Mouse (Mus musculus) midbrain, embryonic 16.5 days (tissue): ENCODE results near the gene Tppp3. TPM values are rescaled to one million over a fixed set of nuclear protein-coding genes. Genes with fewer than 3 reads are reported as not detected.
A peak's percentile ranks its signal among the peaks of the same experiment; 100 is the strongest.

Experiments used
- ATAC-seq: fragments of 200-750 bp; cut with Nextera tagmentation; 2 replicates; pipeline ENCODE4 v1.8.0; 2017; ENCODE audit warnings: moderate TSS enrichment
- H3K27ac ChIP-seq: fragments of 300-500 bp; sonication (generic); 2 replicates; pipeline ENCODE4 v1.5.1; 2014; ENCODE audit warnings: mild to moderate bottlenecking, low read length, mixed read lengths
- H3K27me3 ChIP-seq: fragments of 300-500 bp; sonication (generic); 2 replicates; pipeline ENCODE4 v1.6.1; 2014; ENCODE audit warnings: low read depth, low read length, mixed read lengths; ENCODE audit not compliant: control insufficient read depth, insufficient read depth
- H3K36me3 ChIP-seq: fragments of 300-500 bp; sonication (generic); 2 replicates; pipeline ENCODE4 v1.6.1; 2014; ENCODE audit warnings: mild to moderate bottlenecking, low read length, moderate library complexity, mixed read lengths; ENCODE audit not compliant: control insufficient read depth, insufficient read depth
- H3K4me1 ChIP-seq: fragments of 300-500 bp; sonication (generic); 2 replicates; pipeline ENCODE4 v1.6.1; 2014; ENCODE audit warnings: mild to moderate bottlenecking, low read length, mixed read lengths; ENCODE audit not compliant: control insufficient read depth, insufficient read depth
- H3K4me2 ChIP-seq: fragments of 300-500 bp; sonication (generic); 2 replicates; pipeline ENCODE4 v1.6.1; 2014; ENCODE audit warnings: mild to moderate bottlenecking, low read length, mixed read lengths
- H3K4me3 ChIP-seq: fragments of 300-500 bp; sonication (generic); 2 replicates; pipeline ENCODE4 v1.5.1; 2014; ENCODE audit warnings: low read depth, mild to moderate bottlenecking, low read length, moderate library complexity, mixed read lengths
- H3K9ac ChIP-seq: fragments of 300-500 bp; sonication (generic); 2 replicates; pipeline ENCODE4 v1.6.1; 2014; ENCODE audit warnings: low read depth, low read length, mixed read lengths
- H3K9me3 ChIP-seq: fragments of 300-500 bp; sonication (generic); replicated peaks from 2 replicates; pipeline ENCODE4 v1.6.1; 2014; ENCODE audit warnings: mild to moderate bottlenecking, low read length, mixed read lengths; ENCODE audit not compliant: control insufficient read depth, poor library complexity, severe bottlenecking
- WGBS: fragments of 180-500 bp; shearing (Covaris S2); extraction: QIAGEN DNeasy Blood & Tissue Kit; methylation state at CpG from one replicate; pipeline ENCODE4 v1.1.7; 2014; 5-methylcytosine and 5-hydroxymethylcytosine counted together
- polyA plus RNA-seq: library from polyadenylated mRNA; unstranded; fragments of >200 nt; fragmentation: Nextera tagmentation; extraction: Ambion mirVana; gene quantifications from 2 replicates; pipeline ENCODE4 v1.2.1, GENCODE M21; 2015

Tppp3 gene
- polyA plus RNA-seq, 1 experiment from 2014 or later: 159 TPM

GRCm38 (mm10) chr8:105472414-105472932 lies 1.1 kb upstream of the Tppp3 start:
- no peak overlapping the region for H3K4me3 ChIP-seq
- no peak overlapping the region for H3K4me2 ChIP-seq
- H3K27me3 ChIP-seq: no peaks in the 10 kb centered on the region
- no peaks in the 10 kb centered on the region for H3K9me3 ChIP-seq
- no peak overlapping the region for H3K9ac ChIP-seq
- H3K27ac ChIP-seq: no peak overlapping the region
- 29% methylated on average over 23 of the region's 23 CpGs for WGBS
- ATAC-seq: no peak
- H3K4me1 ChIP-seq: peaks cover 41% of the 10 kb centered on the region
- peaks cover 4% of the 10 kb centered on the region; the same call in 1 of the 2 replicates for H3K36me3 ChIP-seq

- Histone ChIP-seq H3K4me2 (peak overlapping the region; percentile 80), H3K27ac (peak overlapping the region; percentile 68), H3K4me1 (peaks cover 41% of the 10 kb centered on the region), H3K27me3 (no peaks in the 10 kb centered on the region), H3K36me3 (peaks cover 9% of the 10 kb centered on the region; the same call in 1 of the 2 replicates), H3K4me3 (peak overlapping the region; percentile 50), H3K9ac (peak overlapping the region; percentile 70), H3K9me3 (no peaks in the 10 kb centered on the region)
- no peak for ATAC-seq
- WGBS: 21% methylated on average over 11 of the region's 11 CpGs
Observed at GRCm38 (mm10) chr8:105470681-105471313, 529 bp downstream of the Tppp3 start.

- Histone ChIP-seq H3K27ac (peak overlapping the region; percentile 68), H3K4me2 (peak overlapping the region; percentile 80), H3K27me3 (no peaks in the 10 kb centered on the region), H3K4me1 (peaks cover 40% of the 10 kb centered on the region), H3K4me3 (peak overlapping the region; percentile 50), H3K36me3 (peaks cover 9% of the 10 kb centered on the region; the same call in 1 of the 2 replicates), H3K9ac (peak overlapping the region; percentile 70; the same call in 1 of the 2 replicates), H3K9me3 (no peaks in the 10 kb centered on the region)
- no peak for ATAC-seq
- 78% methylated on average over 5 of the region's 5 CpGs for WGBS
Observed at GRCm38 (mm10) chr8:105470262-105470661, 1.1 kb downstream of the Tppp3 start.

GRCm38 (mm10) chr8:105469816-105470215 lies 1.5 kb downstream of the Tppp3 start:
- 86% methylated on average over 5 of the region's 5 CpGs for WGBS
- peaks cover 9% of the 10 kb centered on the region; the same call in 1 of the 2 replicates for H3K36me3 ChIP-seq
- H3K4me3 ChIP-seq: peak overlapping the region; percentile 50
- H3K4me2 ChIP-seq: peak overlapping the region; percentile 80
- H3K4me1 ChIP-seq: peaks cover 37% of the 10 kb centered on the region
- H3K27me3 ChIP-seq: no peaks in the 10 kb centered on the region
- H3K27ac ChIP-seq: peak overlapping the region; percentile 44; the same call in 1 of the 2 replicates
- no peaks in the 10 kb centered on the region for H3K9me3 ChIP-seq
- ATAC-seq: no peak
- peak overlapping the region; percentile 70; the same call in 1 of the 2 replicates for H3K9ac ChIP-seq

GRCm38 (mm10) chr8:105469041-105469695 lies 2.2 kb downstream of the Tppp3 start:
- peak overlapping the region; percentile 50; the same call in 1 of the 2 replicates for H3K4me3 ChIP-seq
- peaks cover 9% of the 10 kb centered on the region; the same call in 1 of the 2 replicates for H3K36me3 ChIP-seq
- H3K4me1 ChIP-seq: peaks cover 30% of the 10 kb centered on the region
- peak overlapping the region; percentile 80 for H3K4me2 ChIP-seq
- ATAC-seq: peak; percentile 19
- H3K9me3 ChIP-seq: no peaks in the 10 kb centered on the region
- 21% methylated on average over 6 of the region's 6 CpGs for WGBS
- peak overlapping the region; percentile 44 for H3K27ac ChIP-seq
- peak overlapping the region; percentile 70; the same call in 1 of the 2 replicates for H3K9ac ChIP-seq
- no peaks in the 10 kb centered on the region for H3K27me3 ChIP-seq

- no peaks in the 10 kb centered on the region for H3K9me3 ChIP-seq
- H3K9ac ChIP-seq: no peak overlapping the region
- 91% methylated on average over 27 of the region's 27 CpGs for WGBS
- H3K4me3 ChIP-seq: no peak overlapping the region
- peaks cover 25% of the 10 kb centered on the region for H3K4me1 ChIP-seq
- peaks cover 9% of the 10 kb centered on the region; the same call in 1 of the 2 replicates for H3K36me3 ChIP-seq
- no peak overlapping the region for H3K27ac ChIP-seq
- H3K4me2 ChIP-seq: no peak overlapping the region
- no peak for ATAC-seq
- H3K27me3 ChIP-seq: no peaks in the 10 kb centered on the region
Observed at GRCm38 (mm10) chr8:105468002-105468720, 3.2 kb downstream of the Tppp3 start.

GRCm38 (mm10) chr8:105467396-105467985 lies 3.8 kb downstream of the Tppp3 start:
- no peak for ATAC-seq

GRCm38 (mm10) chr8:105466700-105467291 lies 4.5 kb downstream of the Tppp3 start:
- no peak for ATAC-seq
- Histone ChIP-seq H3K4me2 (no peak overlapping the region), H3K9me3 (no peaks in the 10 kb centered on the region), H3K9ac (no peak overlapping the region), H3K27ac (peak overlapping the region; percentile 23), H3K36me3 (peaks cover 9% of the 10 kb centered on the region; the same call in 1 of the 2 replicates), H3K4me1 (peaks cover 25% of the 10 kb centered on the region), H3K27me3 (no peaks in the 10 kb centered on the region), H3K4me3 (no peak overlapping the region)
- WGBS: 79% methylated on average over 7 of the region's 7 CpGs

More at GRCm38 (mm10) chr8:105467396-105467985, 3.8 kb downstream of the Tppp3 start:
- Histone ChIP-seq H3K4me2 (no peak overlapping the region), H3K4me1 (peaks cover 25% of the 10 kb centered on the region), H3K9ac (no peak overlapping the region), H3K4me3 (no peak overlapping the region), H3K27ac (peak overlapping the region; percentile 15; the same call in 1 of the 2 replicates), H3K36me3 (peaks cover 9% of the 10 kb centered on the region; the same call in 1 of the 2 replicates), H3K9me3 (no peaks in the 10 kb centered on the region), H3K27me3 (no peaks in the 10 kb centered on the region)
- WGBS: 92% methylated on average over 10 of the region's 10 CpGs
